Mouse (Mus musculus) layer of hippocampus, postnatal 25 days (tissue): ENCODE results near the gene Setd6. TPM values are rescaled to one million over a fixed set of nuclear protein-coding genes. Genes with fewer than 3 reads are reported as not detected.

Source experiments
- DNase-seq, 2 experiments: peaks; one replicate each; pipeline ENCODE4 v3.0.0; 2022; ENCODE audit warnings: mixed read lengths in 2 of 2, low spot score in 1 of 2; ENCODE audit errors: extremely low spot score in 1 of 2
- microRNA-seq, 2 experiments: library from miRNA; unstranded; fragments of <30 nt; microRNA quantifications; one replicate each; pipeline ENCODE4 v1.2.0; 2021
- total RNA-seq, 2 experiments: library from RNA; stranded (reverse); gene quantifications; 2 replicates each; pipeline ENCODE4 v1.2.3; 2021

Setd6 gene
- total RNA-seq, 2 experiments from 2014 or later, result 19.9 to 22.0 TPM

- DNase-seq, result no peak
These were observed 11.1 kb upstream of the Setd6 start for GRCm38 (mm10) chr8:95704538-95704937.

DNA sequence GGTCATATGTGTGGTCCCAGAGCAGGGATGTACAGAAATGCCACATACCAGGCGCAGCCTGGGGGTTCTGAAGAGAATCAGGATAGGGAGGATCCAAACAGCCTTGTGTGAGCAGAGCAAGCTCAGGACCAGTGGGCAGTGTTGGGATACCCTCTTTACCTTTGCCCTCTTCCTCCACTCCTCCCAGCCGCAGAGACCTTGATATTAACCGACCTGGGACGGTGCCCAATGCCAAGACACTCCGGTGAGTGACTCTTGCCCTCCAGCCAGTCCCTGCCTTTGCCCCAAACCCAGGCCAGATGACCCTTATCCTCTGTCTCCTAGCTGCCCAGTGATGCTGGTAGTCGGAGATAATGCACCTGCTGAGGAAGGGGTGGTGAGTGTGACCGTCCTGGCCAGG, 6.1 kb upstream of the Setd6 start:
- no peak for DNase-seq

DNA sequence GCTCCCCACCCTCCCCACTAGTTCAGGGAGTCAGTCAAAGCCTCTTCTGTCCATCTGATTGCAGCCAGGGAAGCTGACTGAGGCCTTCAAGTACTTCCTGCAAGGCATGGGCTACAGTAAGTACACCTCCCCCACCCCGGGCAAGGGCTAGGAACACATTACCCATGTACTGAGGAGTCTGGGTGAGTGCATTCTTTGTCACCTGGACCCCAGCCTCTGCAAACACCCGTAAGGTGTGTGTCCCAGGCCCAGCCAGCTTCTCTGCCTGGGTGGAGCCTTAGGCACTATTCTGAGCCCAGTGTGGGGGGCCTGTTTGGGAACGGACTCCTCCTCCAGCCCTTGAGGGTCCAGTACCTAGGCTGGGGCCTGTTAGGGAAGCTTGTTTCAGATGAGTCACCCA, 4.7 kb upstream of the Setd6 start:
- no peak for DNase-seq

DNA sequence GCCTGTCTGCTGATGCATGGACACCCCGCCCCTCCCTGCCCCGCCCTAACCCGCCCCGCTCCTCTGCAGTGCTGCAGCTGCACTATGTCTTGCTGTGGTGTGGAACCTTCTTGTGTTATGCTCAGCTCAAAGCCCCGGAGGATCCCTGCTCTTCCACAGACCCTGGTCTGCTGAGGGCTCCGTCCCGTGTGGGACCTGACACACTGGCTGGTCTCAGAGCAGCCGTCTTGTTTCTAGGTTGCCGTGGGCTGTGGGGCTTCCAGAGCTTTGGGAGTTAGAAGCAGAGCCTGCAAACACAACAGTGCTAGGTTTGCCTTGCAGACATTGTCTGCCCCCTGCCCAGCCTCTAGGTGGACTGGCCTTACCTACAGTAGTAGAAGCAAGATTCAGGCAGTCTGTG, 3.3 kb upstream of the Setd6 start:
- DNase-seq, result no peak

DNA sequence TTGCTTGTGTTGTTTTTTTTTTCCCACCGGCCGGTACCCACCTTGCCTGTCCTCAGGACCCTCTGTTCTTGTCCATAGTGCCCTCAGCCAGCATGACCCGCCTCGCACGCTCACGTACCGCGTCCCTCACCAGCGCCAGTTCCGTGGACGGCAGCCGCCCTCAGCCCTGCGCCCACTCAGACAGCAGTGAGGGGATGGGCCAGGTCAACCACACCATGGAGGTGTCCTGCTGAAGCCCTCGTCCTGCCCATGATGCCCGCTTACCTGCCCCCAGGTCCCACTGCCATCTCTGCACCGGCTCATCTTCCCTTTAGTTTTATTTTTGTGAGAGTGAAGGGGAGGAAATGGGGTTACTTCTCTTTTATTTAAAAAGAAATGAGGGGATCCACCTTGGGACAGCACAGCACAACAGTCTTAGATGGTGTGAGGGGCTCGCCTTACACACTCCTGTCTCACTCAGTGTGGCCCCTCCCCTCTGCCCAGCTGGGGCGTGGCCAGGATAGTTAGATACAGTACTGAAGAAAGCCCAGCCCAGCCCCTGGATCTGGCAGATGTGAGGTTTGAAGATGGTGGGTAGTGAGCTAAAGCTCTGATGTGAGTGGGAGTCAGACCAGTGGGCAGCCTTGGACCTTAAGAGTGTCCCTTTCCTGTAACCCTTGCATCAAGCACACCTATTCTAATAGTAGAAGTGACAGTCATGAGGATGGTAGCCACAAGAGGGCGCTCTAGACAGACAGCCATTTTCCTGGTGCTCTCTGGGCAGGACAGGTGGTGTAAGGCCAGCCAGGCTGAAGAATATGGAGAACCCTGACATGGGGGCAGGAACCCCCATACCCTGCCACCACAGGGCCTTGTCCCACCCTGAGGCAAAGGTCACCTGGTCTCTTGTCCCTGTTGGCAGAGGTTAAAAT, 2.3 kb upstream of the Setd6 start:
- DNase-seq, result peak; percentile 57 to 79

DNA sequence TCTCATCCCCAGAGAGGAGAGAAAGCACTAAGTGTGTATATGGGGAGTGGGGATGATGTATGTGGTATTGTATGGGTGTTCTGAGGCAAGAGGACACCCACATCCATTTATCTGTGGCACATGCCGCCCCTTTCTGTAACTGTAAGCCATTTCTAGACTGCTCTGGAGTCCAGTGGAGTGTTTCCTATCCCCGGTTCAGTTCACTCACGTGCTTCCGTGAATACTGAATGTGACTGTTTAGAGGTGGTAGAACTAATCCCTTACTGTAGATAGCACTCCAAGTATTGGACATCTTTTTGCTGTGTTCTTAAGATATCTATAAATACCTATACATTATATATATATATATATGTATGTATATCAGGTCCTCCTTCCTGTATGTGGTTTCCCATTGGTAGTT, 1.3 kb upstream of the Setd6 start:
- DNase-seq, result no peak

DNA sequence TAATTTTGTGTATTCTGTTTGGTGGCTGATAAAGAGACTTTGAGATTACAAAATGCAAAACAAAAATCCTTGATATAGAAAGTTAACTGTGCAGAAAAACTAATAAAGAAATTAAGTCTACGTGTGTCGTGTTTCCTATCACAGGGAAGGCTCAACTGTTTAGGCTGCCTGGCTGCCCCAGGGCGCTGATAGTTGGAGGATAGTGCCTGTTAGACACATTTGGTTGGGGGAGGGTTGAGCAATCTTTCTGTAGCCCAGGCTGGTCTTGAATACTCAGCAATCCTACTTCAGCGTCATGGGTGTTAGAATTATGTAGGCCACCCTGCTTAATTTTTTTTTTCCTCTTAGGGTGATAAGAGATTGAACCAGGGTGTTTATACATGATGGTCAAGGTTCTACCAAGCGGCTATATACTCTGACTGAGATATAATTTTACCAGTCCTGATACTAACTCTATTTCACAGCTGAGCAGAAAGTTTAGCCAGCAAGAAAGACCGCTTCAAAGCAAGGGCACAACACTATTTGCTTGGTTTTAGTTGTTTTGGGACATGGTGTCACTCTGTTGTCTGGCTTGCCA, 756 bp upstream of the Setd6 start:
- DNase-seq, result no peak

GRCm38 (mm10) chr8:95716546-95717335, 1.1 kb downstream of the Setd6 start:
- DNase-seq, result no peak

GRCm38 (mm10) chr8:95727625-95728024, 11.9 kb downstream of the Setd6 start:
- DNase-seq, result no peak

DNA sequence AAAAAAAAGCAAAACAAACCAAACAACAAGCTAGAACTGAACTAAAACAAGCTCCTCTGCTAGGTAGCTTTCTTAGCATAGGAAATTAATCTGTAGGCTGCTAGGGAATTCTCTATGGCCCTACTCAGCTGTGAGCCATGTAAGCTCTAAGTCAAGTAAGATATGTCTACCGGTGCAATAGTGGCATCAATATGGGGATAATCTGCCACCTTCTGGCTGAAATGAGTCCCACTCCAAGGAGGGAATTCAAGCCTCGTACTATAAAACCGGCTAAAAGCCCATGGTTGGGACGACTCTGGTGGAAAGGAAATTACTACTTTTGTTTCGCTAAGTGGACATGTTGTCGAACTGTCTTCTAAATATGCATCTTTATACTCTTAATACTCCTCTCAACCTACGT, 22.9 kb downstream of the Setd6 start:
- no peak for DNase-seq

DNA sequence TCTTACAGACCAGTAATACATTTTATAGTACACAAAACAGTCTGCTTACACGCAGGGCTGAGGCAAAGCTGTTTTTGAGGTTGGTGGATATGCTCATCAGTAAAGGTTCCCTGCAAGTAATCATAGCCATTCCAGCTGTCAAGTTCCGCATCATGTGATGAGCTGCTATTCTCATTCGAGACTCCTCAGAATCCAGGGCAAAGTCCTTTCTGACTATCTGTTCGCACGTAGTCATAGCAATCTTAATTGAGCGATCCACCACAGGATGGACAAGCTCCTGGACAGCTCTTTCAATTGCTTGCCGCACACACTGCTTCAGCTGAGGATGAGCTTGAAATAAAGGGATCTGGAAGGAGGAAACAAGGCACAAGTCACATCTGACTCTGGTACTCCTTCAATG, 26.1 kb downstream of the Setd6 start:
- no peak for DNase-seq

DNA sequence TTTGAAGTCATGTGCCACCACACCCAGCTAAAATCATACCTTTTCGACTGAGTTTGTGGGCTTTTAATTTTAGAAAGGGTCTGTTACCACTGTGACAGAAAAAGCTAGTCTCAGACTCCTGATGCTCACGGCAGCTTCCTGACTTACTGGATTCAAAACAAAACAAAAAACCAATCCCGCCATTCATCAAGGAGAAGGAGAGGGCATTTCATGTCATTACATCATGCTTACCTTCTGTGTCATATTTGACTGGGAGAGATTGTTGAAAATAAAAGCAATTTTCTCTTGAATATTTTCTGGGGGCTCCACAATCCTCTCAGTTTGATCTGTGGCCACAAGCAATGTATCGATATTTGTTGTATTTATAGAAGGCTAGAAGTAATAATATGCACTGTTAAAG, 32.3 kb downstream of the Setd6 start:
- no peak for DNase-seq

- no peak for DNase-seq
These were observed 36.2 kb downstream of the Setd6 start for GRCm38 (mm10) chr8:95751924-95752323.

DNA sequence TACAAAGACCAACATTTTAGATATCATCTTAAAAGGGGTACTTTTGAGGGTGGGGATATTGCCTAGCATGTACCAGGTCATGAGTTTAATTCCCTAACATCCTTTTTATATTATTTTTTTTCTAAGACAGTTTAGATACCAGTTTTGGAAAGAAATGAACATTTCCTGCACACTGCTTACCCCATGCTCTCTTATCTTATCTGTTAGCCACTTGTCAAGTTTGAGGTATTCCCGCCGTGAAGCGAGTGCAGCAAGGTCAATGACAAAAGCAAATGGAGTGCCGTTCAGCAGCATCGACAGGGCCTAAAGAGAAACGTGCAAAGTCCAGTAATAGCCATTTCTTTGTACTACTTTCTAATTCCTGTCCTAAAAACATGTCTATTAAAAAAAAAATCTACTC, 44.6 kb downstream of the Setd6 start:
- DNase-seq, result no peak

- no peak for DNase-seq
These were observed 48.5 kb downstream of the Setd6 start for GRCm38 (mm10) chr8:95764133-95764532.

Small RNAs within 50 kb of the gene (microRNA-seq; reads per million reads assigned to microRNA genes)
- 1.8 to 2.2 reads per million in 2 experiments for gene Mir7073

Other genes starting within 250 kb of the Setd6 start
- gene Csnk2a2, start 225.8 kb upstream of the Setd6 start, total RNA-seq, result 10 to 100 TPM; 69.8 to 70.5 TPM
- gene Ccdc113, start 181.8 kb upstream of the Setd6 start, total RNA-seq, result 1 to 10 TPM in 1 of 2 experiments, under 1 TPM in 1; 0.94 to 1.3 TPM
- not detected for gene Prss54, start 139.5 kb upstream of the Setd6 start, total RNA-seq
- 1 to 10 TPM; 1.2 to 2.0 TPM for gene Gins3, start 82.4 kb upstream of the Setd6 start, total RNA-seq
- 1,000 to 10,000 TPM; 1,420 to 1,424 TPM for gene Ndrg4, start 38.9 kb upstream of the Setd6 start, total RNA-seq
- 100 to 1,000 TPM; 121 to 133 TPM for gene Cnot1, start 91.6 kb downstream of the Setd6 start, total RNA-seq
- 100 to 1,000 TPM; 121 to 139 TPM for gene Sap18b, start 109.5 kb downstream of the Setd6 start, total RNA-seq
- 10 to 100 TPM; 29.1 to 31.1 TPM for gene Slc38a7, start 137.7 kb downstream of the Setd6 start, total RNA-seq
- 100 to 1,000 TPM; 228 to 234 TPM for gene Got2, start 172.7 kb downstream of the Setd6 start, total RNA-seq